Mouse (Mus musculus) layer of hippocampus, adult 9-11 months (tissue): Measurements from ENCODE around the gene Ssr1.

Experiments used
- DNase-seq: peaks from one replicate; pipeline ENCODE4 v3.0.0; 2022

The Ssr1 gene

GRCm38 (mm10) chr13:37944306-37944705 is 49.7 kb downstream of the Ssr1 start:
- no peak for DNase-seq

GRCm38 (mm10) chr13:37943466-37943865 is 50.6 kb downstream of the Ssr1 start:
- DNase-seq, result no peak

GRCm38 (mm10) chr13:37942887-37943331 is 51.1 kb downstream of the Ssr1 start:
- DNase-seq, result no peak

- no peak for DNase-seq
These were observed 51.8 kb downstream of the Ssr1 start for GRCm38 (mm10) chr13:37941950-37942886.

GRCm38 (mm10) chr13:37941138-37941645 is 52.8 kb downstream of the Ssr1 start:
- DNase-seq, result no peak

- DNase-seq, result no peak
These were observed 53.4 kb downstream of the Ssr1 start for GRCm38 (mm10) chr13:37940649-37941048.

GRCm38 (mm10) chr13:37940167-37940566 is 53.9 kb downstream of the Ssr1 start:
- no peak for DNase-seq

- DNase-seq, result no peak
These were observed 57.7 kb downstream of the Ssr1 start for GRCm38 (mm10) chr13:37936351-37936750.

GRCm38 (mm10) chr13:37934920-37935319 is 59.1 kb downstream of the Ssr1 start:
- DNase-seq, result no peak

- no peak for DNase-seq
These were observed 59.9 kb downstream of the Ssr1 start for GRCm38 (mm10) chr13:37934075-37934474.

- DNase-seq, result no peak
These were observed 62.7 kb downstream of the Ssr1 start for GRCm38 (mm10) chr13:37931210-37931922.

GRCm38 (mm10) chr13:37930621-37931020 is 63.4 kb downstream of the Ssr1 start:
- no peak for DNase-seq

- DNase-seq, result no peak
These were observed 63.9 kb downstream of the Ssr1 start for GRCm38 (mm10) chr13:37930091-37930490.

- no peak for DNase-seq
These were observed 64.5 kb downstream of the Ssr1 start for GRCm38 (mm10) chr13:37929532-37929931.

GRCm38 (mm10) chr13:37926394-37926793 is 67.6 kb downstream of the Ssr1 start:
- no peak for DNase-seq

- DNase-seq, result no peak
These were observed 69.5 kb downstream of the Ssr1 start for GRCm38 (mm10) chr13:37924461-37924948.

GRCm38 (mm10) chr13:37923643-37924460 is 70.2 kb downstream of the Ssr1 start:
- no peak for DNase-seq

GRCm38 (mm10) chr13:37923091-37923490 is 70.9 kb downstream of the Ssr1 start:
- no peak for DNase-seq

- no peak for DNase-seq
These were observed 73.3 kb downstream of the Ssr1 start for GRCm38 (mm10) chr13:37920727-37921126.

- no peak for DNase-seq
These were observed 74.2 kb downstream of the Ssr1 start for GRCm38 (mm10) chr13:37919711-37920277.

- no peak for DNase-seq
These were observed 75.4 kb downstream of the Ssr1 start for GRCm38 (mm10) chr13:37918336-37919261.
